20 mouse cellular contexts compared by ENCODE assay signal in genomic region chr4:152129395-152129930, GRCm38 (mm10). TPM values are rescaled to one million over a fixed set of nuclear protein-coding genes. Genes with fewer than 3 reads are reported as not detected.
DNase-seq lines count a peak whose midpoint lies in the region; ATAC-seq and TF ChIP-seq lines count a peak whose summit lies in the region.
"Had no signal": no experiment of that assay in that cellular context is flagged by ENCODE, and none has a peak within 500 bp of the region (broad histone marks: within the 10 kb centered on the region; RNA-seq: fewer than 3 reads in every experiment).

No protein-coding gene starts in this region.

- H3K4me3 ChIP-seq in kidney, adult 2 months (ENCODE audit: insufficient read depth, low read depth, low read length), result peak overlapping the region; percentile 53
- no peak overlapping the region for H3K4me3 ChIP-seq in midbrain, embryonic 11.5 days (ENCODE audit: low read depth, low read length)
- no peak overlapping the region for H3K4me3 ChIP-seq in midbrain, embryonic 14.5 days (replicated peaks; ENCODE audit: low read depth, low read length)
- H3K4me3 ChIP-seq in intestine, embryonic 16.5 days (ENCODE audit: low read length), result peak overlapping the region; percentile 32
- no peak overlapping the region for H3K4me3 ChIP-seq in forebrain, embryonic 12.5 days (replicated peaks)
- H3K4me3 ChIP-seq: hindbrain, embryonic 13.5 days; limb, embryonic 12.5 days had no signal

- peak overlapping the region; percentile 4; the same call in 1 of the 2 replicates for H3K27ac ChIP-seq in kidney, adult 2 months (ENCODE audit: insufficient read depth, low read depth, low read length)
- no peak overlapping the region for H3K27ac ChIP-seq in midbrain, embryonic 11.5 days (ENCODE audit: low read depth, low read length)
- H3K27ac ChIP-seq in midbrain, embryonic 14.5 days (replicated peaks; ENCODE audit: low read depth, low read length), result no peak overlapping the region
- H3K27ac ChIP-seq in intestine, embryonic 16.5 days (ENCODE audit: low read length), result no peak overlapping the region
- no peak overlapping the region for H3K27ac ChIP-seq in forebrain, embryonic 12.5 days
- H3K27ac ChIP-seq: heart, embryonic 13.5 days; hindbrain, embryonic 13.5 days; limb, embryonic 12.5 days had no signal

- peak; percentile 52 for DNase-seq in kidney, adult 2 months
- no peak for DNase-seq in kidney, adult 8-10 months
- peak; percentile 81 for DNase-seq in midbrain, embryonic 11.5 days (ENCODE audit: low spot score, missing footprints)
- DNase-seq in midbrain, embryonic 14.5 days, result no peak
- peak; percentile 27 for DNase-seq in naive thymus-derived CD4-positive, alpha-beta T cell, adult 2 months (ENCODE audit: low read depth)
- no peak for DNase-seq in heart, adult 8-10 months (ENCODE audit: low spot score)
- DNase-seq: adrenal gland, postnatal 36 days; cerebellum, postnatal 25 days; gastrocnemius, postnatal 14 days; lung, postnatal 4 days; right cerebral cortex, postnatal 14 days had no signal

- TF ChIP-seq CTCF in kidney, adult 2 months (conservative IDR thresholded peaks at IDR 0.05; ENCODE audit: insufficient read depth, insufficient read length, low read depth, low read length), result no peak

- H3K4me2 ChIP-seq in midbrain, embryonic 11.5 days, result no peak overlapping the region
- no peak overlapping the region for H3K4me2 ChIP-seq in midbrain, embryonic 14.5 days (ENCODE audit: low read length)
- H3K4me2 ChIP-seq in intestine, embryonic 16.5 days (ENCODE audit: low read depth, low read length), result peak overlapping the region; percentile 88
- no peak overlapping the region for H3K4me2 ChIP-seq in forebrain, embryonic 12.5 days

- peaks cover 14% of the 10 kb centered on the region; the same call in 1 of the 2 replicates for H3K4me1 ChIP-seq in kidney, adult 2 months (ENCODE audit: control insufficient read depth, insufficient read depth, low read length)
- H3K4me1 ChIP-seq in midbrain, embryonic 11.5 days (ENCODE audit: control insufficient read depth, insufficient read depth, low read length), result peaks cover 14% of the 10 kb centered on the region
- H3K4me1 ChIP-seq in midbrain, embryonic 14.5 days (ENCODE audit: control insufficient read depth, insufficient read depth, low read length), result peaks cover 18% of the 10 kb centered on the region
- peaks cover 49% of the 10 kb centered on the region for H3K4me1 ChIP-seq in intestine, embryonic 16.5 days (ENCODE audit: control insufficient read depth, insufficient read depth, low read length)
- peaks cover 44% of the 10 kb centered on the region for H3K4me1 ChIP-seq in forebrain, embryonic 12.5 days

- TF ChIP-seq POLR2A in kidney, adult 2 months (IDR thresholded peaks at IDR 0.05; ENCODE audit: low read depth, low read length), result no peak

- no peak overlapping the region for H3K9ac ChIP-seq in midbrain, embryonic 11.5 days (ENCODE audit: low read length)
- H3K9ac ChIP-seq in midbrain, embryonic 14.5 days (replicated peaks; ENCODE audit: low read length), result no peak overlapping the region
- peak overlapping the region; percentile 24; the same call in 1 of the 2 replicates for H3K9ac ChIP-seq in intestine, embryonic 16.5 days (ENCODE audit: low read depth, low read length)
- no peak overlapping the region for H3K9ac ChIP-seq in forebrain, embryonic 12.5 days
- H3K9ac ChIP-seq: heart, embryonic 13.5 days; hindbrain, embryonic 13.5 days; limb, embryonic 12.5 days had no signal

- no peaks in the 10 kb centered on the region for H3K36me3 ChIP-seq in kidney, adult 2 months (ENCODE audit: control insufficient read depth, insufficient read depth, low read length)
- H3K36me3 ChIP-seq in midbrain, embryonic 11.5 days (ENCODE audit: control insufficient read depth, insufficient read depth, low read length), result no peaks in the 10 kb centered on the region
- H3K36me3 ChIP-seq in midbrain, embryonic 14.5 days (ENCODE audit: control insufficient read depth, insufficient read depth, low read length), result no peaks in the 10 kb centered on the region
- no peaks in the 10 kb centered on the region; the same call in 1 of the 2 replicates for H3K36me3 ChIP-seq in intestine, embryonic 16.5 days (ENCODE audit: control insufficient read depth, insufficient read depth, low read length)
- H3K36me3 ChIP-seq in forebrain, embryonic 12.5 days (replicated peaks), result no peaks in the 10 kb centered on the region
- H3K36me3 ChIP-seq: heart, embryonic 13.5 days; hindbrain, embryonic 13.5 days; limb, embryonic 12.5 days had no signal

- WGBS in kidney, adult 2 months, result 52% methylated on average over 13 of the region's 13 CpGs
- 23% methylated on average over 13 of the region's 13 CpGs for WGBS in midbrain, embryonic 11.5 days
- WGBS in midbrain, embryonic 14.5 days, result 18% methylated on average over 13 of the region's 13 CpGs
- WGBS in intestine, embryonic 16.5 days, result 43% methylated on average over 13 of the region's 13 CpGs
- 23% methylated on average over 13 of the region's 13 CpGs for WGBS in forebrain, embryonic 12.5 days

- ATAC-seq in midbrain, embryonic 11.5 days (ENCODE audit: low FRiP score), result no peak
- ATAC-seq in midbrain, embryonic 14.5 days (ENCODE audit: low FRiP score, low TSS enrichment), result no peak
- ATAC-seq in intestine, embryonic 16.5 days, result no peak
- no peak for ATAC-seq in forebrain, embryonic 12.5 days (ENCODE audit: low FRiP score)
- ATAC-seq: activated CD4-positive, CD25-positive, alpha-beta regulatory T cell, adult 4 months; midbrain, embryonic 16.5 days had no signal

- no peaks in the 10 kb centered on the region for H3K9me3 ChIP-seq in midbrain, embryonic 11.5 days (ENCODE audit: control insufficient read depth, low read length)
- H3K9me3 ChIP-seq in midbrain, embryonic 14.5 days (ENCODE audit: control insufficient read depth, low read length), result no peaks in the 10 kb centered on the region
- no peaks in the 10 kb centered on the region; the same call in 1 of the 2 replicates for H3K9me3 ChIP-seq in intestine, embryonic 16.5 days (ENCODE audit: control insufficient read depth, low read length)
- H3K9me3 ChIP-seq in forebrain, embryonic 12.5 days, result no peaks in the 10 kb centered on the region
- H3K9me3 ChIP-seq: heart, embryonic 13.5 days; hindbrain, embryonic 13.5 days; limb, embryonic 12.5 days had no signal

- H3K27me3 ChIP-seq in kidney, adult 2 months (replicated peaks; ENCODE audit: control insufficient read depth, insufficient read depth, low read length), result no peaks in the 10 kb centered on the region
- H3K27me3 ChIP-seq in midbrain, embryonic 11.5 days (ENCODE audit: control insufficient read depth, insufficient read depth, low read length), result peaks cover 100% of the 10 kb centered on the region
- peaks cover 100% of the 10 kb centered on the region for H3K27me3 ChIP-seq in midbrain, embryonic 14.5 days (ENCODE audit: control insufficient read depth, insufficient read depth, low read length)
- peaks cover 81% of the 10 kb centered on the region for H3K27me3 ChIP-seq in intestine, embryonic 16.5 days (replicated peaks; ENCODE audit: control insufficient read depth, insufficient read depth, low read length)
- H3K27me3 ChIP-seq in forebrain, embryonic 12.5 days, result peaks cover 100% of the 10 kb centered on the region

RNA-seq across cellular contexts. Expression of gene Tnfrsf25, which starts 13.7 kb away (rescaled TPM):
- polyA plus RNA-seq in kidney, adult 2 months (2012; rRNA removed), result 3.3 and 4.4 TPM in 2 replicates
- 0.28 and 0.31 TPM in 2 replicates for polyA plus RNA-seq in midbrain, embryonic 11.5 days (2014; fragmentation: Nextera tagmentation; extraction: Ambion mirVana)
- 0.54 and 1.2 TPM in 2 replicates for polyA plus RNA-seq in midbrain, embryonic 14.5 days (2014; fragmentation: Nextera tagmentation; extraction: Ambion mirVana)
- polyA plus RNA-seq in intestine, embryonic 16.5 days (2015; fragmentation: Nextera tagmentation; extraction: Ambion mirVana), result 1.8 and 2.4 TPM in 2 replicates
- 1 to 10 TPM; 1.1 to 3.2 (median 1.8) TPM for total RNA-seq in heart, adult 8-10 months (2022)
- 0.66 and 0.76 TPM in 2 replicates for polyA plus RNA-seq in forebrain, embryonic 12.5 days (2016; fragmentation: Nextera tagmentation; extraction: Ambion mirVana)

RNA-seq across cellular contexts. Expression of gene Espn, which starts 22.7 kb away (rescaled TPM):
- 48.3 and 57.5 TPM in 2 replicates for polyA plus RNA-seq in kidney, adult 2 months (2012; rRNA removed)
- 0.33 and 0.61 TPM in 2 replicates for polyA plus RNA-seq in midbrain, embryonic 11.5 days (2014; fragmentation: Nextera tagmentation; extraction: Ambion mirVana)
- not detected in 2 replicates for polyA plus RNA-seq in midbrain, embryonic 14.5 days (2014; fragmentation: Nextera tagmentation; extraction: Ambion mirVana)
- 31.6 and 39.5 TPM in 2 replicates for polyA plus RNA-seq in intestine, embryonic 16.5 days (2015; fragmentation: Nextera tagmentation; extraction: Ambion mirVana)
- total RNA-seq in heart, adult 8-10 months (2022), result 1 to 10 TPM; 2.6 to 3.5 (median 3.0) TPM
- 1.8 and 2.1 TPM in 2 replicates for polyA plus RNA-seq in forebrain, embryonic 12.5 days (2016; fragmentation: Nextera tagmentation; extraction: Ambion mirVana)

RNA-seq across cellular contexts. Expression of gene Hes2, which starts 29.2 kb away (rescaled TPM):
- polyA plus RNA-seq in kidney, adult 2 months (2012; rRNA removed), result 0.81 and 1.0 TPM in 2 replicates
- 1.0 and 1.4 TPM in 2 replicates for polyA plus RNA-seq in midbrain, embryonic 11.5 days (2014; fragmentation: Nextera tagmentation; extraction: Ambion mirVana)
- not detected in 2 replicates for polyA plus RNA-seq in midbrain, embryonic 14.5 days (2014; fragmentation: Nextera tagmentation; extraction: Ambion mirVana)
- polyA plus RNA-seq in intestine, embryonic 16.5 days (2015; fragmentation: Nextera tagmentation; extraction: Ambion mirVana), result 0.68 and 0.98 TPM in 2 replicates
- not detected for total RNA-seq in heart, adult 8-10 months (2022)
- not detected in 2 replicates for polyA plus RNA-seq in forebrain, embryonic 12.5 days (2016; fragmentation: Nextera tagmentation; extraction: Ambion mirVana)
- total RNA-seq: adrenal gland, postnatal 36 days; gastrocnemius, postnatal 14 days; layer of hippocampus, postnatal 25 days had no signal
- polyA plus RNA-seq: activated CD4-positive, CD25-positive, alpha-beta regulatory T cell, adult 4 months; heart, embryonic 13.5 days; limb, embryonic 12.5 days; midbrain, embryonic 16.5 days; neural tube, embryonic 14.5 days had no signal

RNA-seq across cellular contexts. Expression of gene Acot7, which starts 48.5 kb away (rescaled TPM):
- 80.2 and 90.1 TPM in 2 replicates for polyA plus RNA-seq in kidney, adult 2 months (2012; rRNA removed)
- polyA plus RNA-seq in midbrain, embryonic 11.5 days (2014; fragmentation: Nextera tagmentation; extraction: Ambion mirVana), result 92.5 and 93.5 TPM in 2 replicates
- 276 and 368 TPM in 2 replicates for polyA plus RNA-seq in midbrain, embryonic 14.5 days (2014; fragmentation: Nextera tagmentation; extraction: Ambion mirVana)
- 49.4 and 52.5 TPM in 2 replicates for polyA plus RNA-seq in intestine, embryonic 16.5 days (2015; fragmentation: Nextera tagmentation; extraction: Ambion mirVana)
- total RNA-seq in heart, adult 8-10 months (2022), result 10 to 100 TPM; 63.9 to 80.9 (median 69.3) TPM
- 85.9 and 86.7 TPM in 2 replicates for polyA plus RNA-seq in forebrain, embryonic 12.5 days (2016; fragmentation: Nextera tagmentation; extraction: Ambion mirVana)

RNA-seq across cellular contexts. Expression of gene Plekhg5, which starts 57.2 kb away (rescaled TPM):
- 22.2 and 23.6 TPM in 2 replicates for polyA plus RNA-seq in kidney, adult 2 months (2012; rRNA removed)
- 3.6 and 5.1 TPM in 2 replicates for polyA plus RNA-seq in midbrain, embryonic 11.5 days (2014; fragmentation: Nextera tagmentation; extraction: Ambion mirVana)
- 7.0 and 8.0 TPM in 2 replicates for polyA plus RNA-seq in midbrain, embryonic 14.5 days (2014; fragmentation: Nextera tagmentation; extraction: Ambion mirVana)
- polyA plus RNA-seq in intestine, embryonic 16.5 days (2015; fragmentation: Nextera tagmentation; extraction: Ambion mirVana), result 14.2 and 17.0 TPM in 2 replicates
- total RNA-seq in heart, adult 8-10 months (2022), result 10 to 100 TPM; 11.9 to 15.0 (median 14.3) TPM
- 9.5 and 10.8 TPM in 2 replicates for polyA plus RNA-seq in forebrain, embryonic 12.5 days (2016; fragmentation: Nextera tagmentation; extraction: Ambion mirVana)

Comparison
In these comparisons a context has a peak if more than half of its experiments do, and no peak if none do; other contexts are left out.
1. DNase-seq: peak in kidney, adult 2 months (single experiment), midbrain, embryonic 11.5 days (single experiment) and naive thymus-derived CD4-positive, alpha-beta T cell, adult 2 months (single experiment); none in kidney, adult 8-10 months (0 of 2), midbrain, embryonic 14.5 days (single experiment) and heart, adult 8-10 months (single experiment).
2. H3K4me3 ChIP-seq: peak in kidney, adult 2 months (single experiment) and intestine, embryonic 16.5 days (single experiment); none in midbrain, embryonic 11.5 days (single experiment), midbrain, embryonic 14.5 days (single experiment) and forebrain, embryonic 12.5 days (single experiment).
3. RNA of gene Espn, which starts 22.7 kb away (polyA plus RNA-seq): 48.3 to 57.5 TPM in kidney, adult 2 months and 31.6 to 39.5 TPM in intestine, embryonic 16.5 days; 1.8 to 2.1 TPM in forebrain, embryonic 12.5 days, 0.33 to 0.61 TPM in midbrain, embryonic 11.5 days and not detected in midbrain, embryonic 14.5 days; every median in the first group is over 10 times any median in the second.